Mouse (Mus musculus) c-Kit-positive CD71-positive TER-119-negative erythroid progenitor cells, embryonic 14.5 days (primary cell): ENCODE results near the gene Tsc1.

ENCODE experiments used
- DNase-seq: peaks from one replicate; pipeline ENCODE4 v3.0.0-alpha.2; 2013; ENCODE audit warnings: low read depth

Tsc1 gene

DNA sequence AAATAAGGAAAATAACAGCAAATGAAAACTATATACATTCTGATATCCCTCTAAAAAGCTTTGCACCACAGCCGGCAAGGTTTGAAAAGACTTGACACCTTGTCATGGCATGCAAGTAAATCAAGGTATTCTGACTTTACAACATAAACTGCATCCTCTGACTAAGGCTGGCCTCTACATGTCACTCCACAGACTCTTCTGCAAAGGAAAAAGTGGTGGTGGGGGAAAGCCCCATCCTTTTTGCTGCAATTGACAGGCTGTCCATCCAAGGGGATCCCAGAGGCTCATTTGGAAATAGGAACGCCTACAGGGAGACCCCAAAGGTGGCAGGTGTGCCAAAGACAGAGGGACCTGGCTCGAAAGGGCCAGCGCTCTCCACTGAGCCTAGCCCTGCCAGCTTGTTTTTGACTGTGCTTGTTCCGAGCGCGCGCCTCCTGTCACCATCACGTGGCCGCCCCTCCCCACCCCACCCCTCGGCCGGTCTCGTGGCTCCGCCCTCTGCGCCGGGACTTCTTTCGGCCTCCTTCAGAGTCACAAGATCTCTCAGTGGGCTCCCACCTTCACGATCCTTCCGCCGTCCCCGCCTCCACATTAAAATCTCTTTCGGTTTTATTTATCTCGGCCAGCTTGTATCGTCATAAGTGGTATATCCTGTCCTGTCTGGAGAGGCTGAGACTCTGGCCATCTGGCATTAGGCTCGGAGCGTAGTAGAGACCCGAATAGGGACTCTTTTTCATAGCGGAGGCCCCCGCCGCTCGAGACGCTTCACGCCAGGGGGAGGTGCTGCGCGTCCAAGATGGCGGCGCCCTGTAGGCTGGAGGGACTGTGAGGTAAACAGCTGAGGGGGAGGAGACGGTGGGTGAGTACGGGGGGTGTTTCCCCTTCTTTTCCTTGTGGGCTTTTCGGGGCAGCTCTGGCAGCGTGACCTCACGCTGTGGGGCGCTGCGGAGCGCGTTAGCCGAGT lies at the start of gene Tsc1:
Gene Tsc1 (plus strand): TSS at position 768 of the 964 bp plus-strand sequence.
- peak; percentile 95 for DNase-seq

DNA sequence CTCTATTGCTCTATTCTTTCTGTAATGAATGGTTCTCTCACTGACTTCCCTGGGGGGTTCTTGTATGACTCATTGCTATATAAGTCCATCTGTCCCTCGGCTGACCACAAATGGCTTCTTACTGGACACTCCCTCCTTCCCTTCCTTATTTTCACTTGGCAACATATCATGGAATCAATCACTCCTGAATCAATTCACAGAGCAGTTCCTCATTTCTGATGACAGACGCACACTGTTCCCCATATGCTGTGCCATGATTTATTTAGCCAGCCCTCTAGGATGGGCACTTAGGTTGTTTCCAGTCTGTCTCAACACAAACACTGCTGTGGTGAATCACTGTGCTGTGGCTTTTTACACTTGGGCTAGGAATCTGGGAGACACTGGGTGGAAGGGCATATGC lies 49.5 kb upstream of the Tsc1 start:
- no peak for DNase-seq

DNA sequence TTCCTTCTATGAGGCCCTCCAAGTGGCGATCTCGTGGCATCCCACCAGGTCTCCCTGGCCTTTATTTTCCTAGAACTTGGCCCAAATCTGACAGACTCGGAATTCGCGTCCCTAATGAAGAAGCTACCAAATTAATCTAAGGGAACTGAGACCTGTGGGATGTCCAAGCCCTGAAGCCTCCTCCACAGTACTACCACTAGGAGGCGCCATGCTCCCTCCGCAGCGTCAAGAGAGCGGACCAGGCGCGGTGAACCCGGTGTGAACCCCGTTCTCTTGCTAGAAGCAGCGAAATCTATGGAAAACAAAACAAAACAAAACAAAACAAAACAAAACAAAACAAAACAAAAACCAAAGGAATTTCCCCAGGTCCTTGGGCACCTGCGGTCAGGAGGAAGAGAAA lies 48.2 kb upstream of the Tsc1 start:
- peak; percentile 76 for DNase-seq

DNA sequence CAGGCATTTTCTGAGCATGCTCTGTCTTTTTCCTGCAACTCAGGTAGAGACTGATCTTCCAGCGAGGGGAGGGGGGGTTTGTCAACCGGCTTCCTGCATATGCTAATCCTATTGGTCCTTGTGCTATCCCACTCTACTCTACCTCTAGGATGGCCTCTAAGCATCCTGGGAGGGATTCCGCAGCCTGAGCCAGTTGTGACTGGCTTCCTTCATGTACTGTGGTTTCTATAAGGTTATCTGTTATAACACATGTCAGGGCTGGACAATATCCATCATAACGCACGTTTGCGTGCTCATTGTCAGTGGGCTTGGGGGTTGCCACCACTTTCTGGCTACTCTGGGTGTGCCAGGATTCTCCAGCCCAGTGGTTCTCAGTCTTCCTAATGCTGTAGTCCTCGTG lies 45.0 kb upstream of the Tsc1 start:
- no peak for DNase-seq

DNA sequence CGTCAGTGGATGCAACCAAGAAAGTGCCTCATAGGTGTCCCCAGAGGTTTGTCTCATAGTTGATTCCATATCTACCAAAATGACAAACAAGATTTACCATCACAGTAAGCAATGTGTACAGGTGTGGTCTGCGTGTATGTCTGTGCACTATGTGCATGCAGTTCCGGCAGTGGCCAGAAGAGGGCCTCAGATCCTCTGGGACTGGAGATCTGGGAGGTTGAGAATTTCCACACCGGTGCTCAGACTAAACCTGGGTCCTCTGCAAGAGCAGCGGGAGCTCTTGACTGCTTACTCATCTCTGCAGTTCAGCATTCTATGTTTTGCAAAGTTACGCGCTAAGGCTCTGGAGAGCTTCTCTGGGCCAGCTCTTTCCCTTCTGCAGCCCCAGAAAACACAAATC lies 44.0 kb upstream of the Tsc1 start:
- no peak for DNase-seq

- DNase-seq: peak; percentile 88
These were observed 43.1 kb upstream of the Tsc1 start for GRCm38 (mm10) chr2:28597733-28598547.

GRCm38 (mm10) chr2:28598692-28599568 lies 42.1 kb upstream of the Tsc1 start:
- no peak for DNase-seq

GRCm38 (mm10) chr2:28599569-28599900 lies 41.5 kb upstream of the Tsc1 start:
- no peak for DNase-seq

GRCm38 (mm10) chr2:28601720-28602590 lies 39.1 kb upstream of the Tsc1 start:
- peak; percentile 94 for DNase-seq

DNA sequence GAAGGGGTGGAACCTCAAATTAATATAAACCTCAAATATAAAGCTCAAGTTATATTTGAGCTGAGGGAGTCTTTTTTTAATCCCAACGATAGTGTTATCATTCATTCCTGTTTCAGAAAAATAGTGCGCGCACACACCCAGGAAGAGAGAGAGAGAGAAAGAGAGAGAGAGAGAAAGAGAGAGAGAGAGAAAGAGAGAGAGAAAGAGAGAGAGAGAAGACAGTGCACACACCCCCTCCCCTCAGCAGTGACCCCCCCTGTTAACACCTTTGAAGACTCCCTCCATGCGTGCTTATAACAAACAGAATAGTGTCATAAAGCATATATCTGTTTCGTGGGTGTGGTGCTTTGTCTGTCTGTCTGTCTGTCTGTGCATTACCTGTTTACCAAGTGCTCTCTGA lies 37.5 kb upstream of the Tsc1 start:
- no peak for DNase-seq

DNA sequence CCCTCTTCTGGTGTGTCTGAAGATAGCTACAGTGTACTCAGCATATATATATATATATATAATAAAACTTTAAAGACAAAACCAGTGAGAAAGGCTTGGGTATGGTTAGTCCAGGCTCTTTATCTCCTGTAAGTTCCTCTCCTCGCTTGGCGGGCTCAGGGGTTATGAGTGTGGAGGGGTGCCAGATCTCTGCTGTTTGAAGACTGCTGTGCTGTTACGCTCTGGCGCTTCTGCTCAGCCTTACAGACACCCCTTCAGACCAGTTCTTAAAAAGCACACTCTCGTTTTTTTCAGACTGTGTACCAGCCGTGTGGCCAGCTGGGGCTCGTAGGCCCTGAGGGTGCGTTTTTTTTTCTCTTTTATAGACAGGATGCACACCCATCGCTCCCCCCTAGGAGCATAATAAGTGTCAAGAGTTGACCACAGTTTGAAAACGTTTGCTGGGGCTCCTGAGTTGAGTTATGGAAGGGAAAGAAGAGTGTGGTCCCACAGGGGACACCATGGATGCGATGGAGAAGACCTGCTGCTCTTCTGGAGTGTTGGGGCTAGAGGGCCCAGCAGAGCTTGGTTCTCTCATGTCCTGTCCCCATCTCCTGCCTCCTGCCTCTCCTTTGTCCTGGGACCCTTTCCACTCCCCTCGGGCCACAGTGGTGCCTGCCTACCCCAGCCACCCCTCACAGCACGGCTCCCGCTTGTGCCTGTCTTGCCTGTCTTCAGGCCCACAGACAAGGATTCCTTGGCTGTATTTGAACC lies 35.1 kb upstream of the Tsc1 start:
- no peak for DNase-seq

DNA sequence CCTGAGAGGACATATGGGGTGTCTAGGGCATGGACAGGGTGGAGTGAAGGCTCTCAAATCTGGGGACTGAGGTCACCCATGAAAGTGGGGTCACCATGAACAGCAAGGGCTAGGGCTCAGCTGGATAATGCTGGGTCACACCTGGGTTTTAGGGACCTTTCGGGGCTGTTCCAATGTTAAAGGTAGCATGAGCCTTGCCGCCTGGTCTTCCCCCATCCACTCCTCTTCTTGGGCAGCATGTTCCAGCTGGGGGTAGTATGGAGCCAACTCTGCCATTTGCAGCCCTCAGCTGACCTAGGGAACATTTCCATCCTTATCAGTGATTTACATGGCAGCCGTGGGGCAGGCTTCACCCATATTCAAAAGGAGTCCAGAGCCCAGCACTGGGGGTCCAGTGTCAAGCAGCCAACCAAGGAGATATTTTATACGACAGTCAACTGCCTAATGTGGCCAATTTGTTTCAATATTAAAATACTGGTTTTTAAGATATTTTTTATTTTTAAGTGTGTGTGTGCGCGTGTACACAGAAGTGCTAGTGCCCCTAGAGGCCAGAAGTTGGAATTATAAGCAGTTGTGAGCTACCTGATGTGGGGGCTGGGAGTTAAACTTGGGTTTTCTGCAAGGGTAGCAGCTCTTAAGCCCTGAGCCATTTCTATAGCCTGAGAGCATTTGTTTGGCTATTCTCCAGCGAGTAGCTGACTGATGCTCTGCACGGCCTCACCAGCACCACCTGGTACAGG lies 34.3 kb upstream of the Tsc1 start:
- DNase-seq: no peak

DNA sequence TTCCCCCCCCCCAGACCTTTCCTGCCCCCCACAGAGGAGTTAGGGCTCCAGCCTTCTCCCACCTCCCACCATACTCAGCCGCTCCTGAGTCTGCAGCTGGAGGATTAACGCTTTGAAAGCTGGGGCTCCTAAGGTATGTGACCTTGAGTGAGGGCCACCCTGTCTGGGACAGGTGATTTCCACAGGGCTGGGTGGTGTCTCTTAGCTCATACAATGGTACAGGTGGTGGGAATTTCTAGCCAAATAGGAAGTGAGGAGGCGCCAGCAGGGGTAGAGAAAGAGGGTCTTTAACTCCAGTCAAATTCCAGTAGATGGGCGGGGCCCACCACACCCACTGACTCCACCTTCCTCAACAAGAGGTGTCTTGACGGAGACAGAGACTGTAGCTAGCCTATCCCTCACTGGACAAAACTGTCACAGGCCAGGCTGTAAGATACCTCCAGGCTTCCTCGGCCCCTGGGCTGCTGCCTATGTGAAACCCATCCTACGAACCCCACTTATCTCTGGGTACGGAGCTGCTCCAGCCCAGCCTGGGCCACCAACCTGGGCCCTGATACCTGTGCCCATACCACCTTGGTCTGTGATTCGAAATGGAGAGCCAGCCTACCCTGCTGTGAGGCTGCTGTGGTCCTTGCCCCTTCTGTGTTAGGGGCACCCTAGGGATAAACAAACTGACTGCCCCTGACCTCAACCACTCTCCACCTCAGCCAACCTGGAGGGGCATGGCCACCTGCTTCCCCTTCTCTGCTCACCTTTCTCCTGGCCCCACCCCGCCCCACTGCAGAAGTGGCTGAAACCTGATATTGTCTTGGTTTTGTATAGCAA lies 33.5 kb upstream of the Tsc1 start:
- no peak for DNase-seq

DNA sequence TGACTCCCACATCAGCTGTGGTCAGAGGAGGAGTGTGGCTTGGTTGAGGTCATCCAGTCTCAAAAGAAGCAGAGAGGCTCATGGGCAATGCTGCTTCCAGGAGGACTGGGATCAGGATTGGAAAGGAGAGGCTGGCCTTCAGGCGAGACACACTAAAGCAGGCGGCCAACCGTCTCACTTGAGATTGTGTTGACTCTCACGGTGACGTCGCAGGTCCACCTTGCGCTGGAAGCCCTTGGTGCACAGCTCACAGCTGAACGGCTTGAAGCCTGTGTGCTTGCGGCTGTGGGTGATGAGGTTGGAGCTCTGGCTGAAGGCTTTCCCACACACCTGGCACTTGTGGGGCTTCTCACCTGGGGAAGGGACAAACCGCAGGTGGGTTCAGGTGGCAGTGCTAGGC lies 31.2 kb upstream of the Tsc1 start:
- DNase-seq: no peak

- no peak for DNase-seq
These were observed 30.2 kb upstream of the Tsc1 start for GRCm38 (mm10) chr2:28610716-28611406.

DNA sequence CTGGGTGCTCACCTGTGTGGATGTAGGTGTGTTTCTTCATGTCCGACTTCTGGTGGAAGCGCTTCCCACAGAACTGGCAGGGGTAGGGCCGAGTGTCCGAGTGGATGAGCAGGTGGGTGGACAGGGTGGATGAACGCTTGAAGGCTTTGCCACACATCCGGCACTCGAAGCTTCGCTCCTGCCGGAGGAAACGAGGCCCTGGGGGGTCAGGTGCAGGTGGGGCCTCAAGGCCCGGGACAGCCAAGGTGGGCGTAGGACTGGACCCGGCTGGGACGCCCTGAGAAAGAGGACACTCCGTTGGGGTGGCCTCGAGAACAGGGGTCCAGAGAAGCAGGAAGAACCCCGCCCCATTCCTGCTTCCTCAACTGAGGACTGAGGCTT lies 29.6 kb upstream of the Tsc1 start:
- DNase-seq: no peak

DNA sequence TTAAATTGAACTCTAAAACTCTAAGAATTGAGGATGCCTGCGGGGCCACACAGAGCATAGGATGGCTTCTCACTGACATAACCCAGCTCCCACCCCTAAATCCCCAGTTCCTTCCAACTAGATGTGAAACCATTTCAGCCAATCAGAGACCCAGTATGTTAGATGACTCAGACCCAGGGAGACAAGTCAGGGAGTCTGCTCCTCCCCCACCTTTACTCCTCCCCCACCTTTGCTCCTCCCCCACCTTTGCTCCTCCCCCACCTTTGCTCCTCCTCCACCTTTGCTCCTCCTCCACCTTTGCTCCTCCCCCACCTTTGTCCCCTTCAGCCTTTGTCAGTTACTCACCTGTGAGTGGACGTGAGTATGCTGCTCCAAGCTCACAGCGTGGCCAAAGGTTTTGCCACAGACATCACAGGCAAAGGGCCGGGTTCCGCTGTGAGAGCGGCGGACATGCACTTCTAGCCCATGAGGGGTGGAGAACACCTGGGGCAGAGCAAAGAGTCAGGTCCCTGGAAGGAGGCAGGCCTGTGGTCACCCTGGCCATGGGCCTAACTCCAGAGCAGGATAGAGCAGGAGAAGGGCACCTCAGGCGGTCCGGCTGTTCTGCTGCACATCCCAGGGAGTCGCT lies 28.5 kb upstream of the Tsc1 start:
- no peak for DNase-seq

DNA sequence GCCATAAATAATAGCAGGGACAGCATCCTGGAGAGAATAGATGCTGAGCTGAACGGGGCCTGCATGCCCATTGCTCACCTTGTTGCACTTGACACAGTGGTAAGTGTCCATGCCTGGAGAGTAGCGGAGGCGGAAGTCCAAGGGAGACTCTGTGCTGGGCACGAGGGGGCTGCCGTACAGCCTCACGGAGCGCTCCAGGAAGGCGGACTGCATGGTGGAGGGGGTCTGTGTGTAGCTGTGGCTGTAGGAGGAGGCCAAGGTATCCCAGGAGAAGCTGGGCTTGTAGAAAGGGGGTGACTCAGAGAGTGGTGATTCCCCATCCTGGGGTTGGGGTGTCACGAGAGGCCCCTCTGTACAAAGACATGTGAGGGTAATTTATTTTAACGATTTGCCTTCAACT lies 27.4 kb upstream of the Tsc1 start:
- no peak for DNase-seq
